ENCODE assay signal across 8 mouse cellular contexts in genomic region chr13:84222682-84222992, GRCm38 (mm10). TPM values are rescaled to one million over a fixed set of nuclear protein-coding genes. Genes with fewer than 3 reads are reported as not detected.
DNase-seq lines count a peak whose midpoint lies in the region; ATAC-seq lines count a peak whose summit lies in the region.

No protein-coding gene starts in this region.

- H3K9me3 ChIP-seq in lung, embryonic 15.5 days: no peaks in the 10 kb centered on the region
- no peaks in the 10 kb centered on the region for H3K9me3 ChIP-seq in embryonic facial prominence, embryonic 13.5 days
- H3K9me3 ChIP-seq in intestine, embryonic 16.5 days (ENCODE audit: control insufficient read depth, low read length): no peaks in the 10 kb centered on the region
- H3K9me3 ChIP-seq in neural tube, embryonic 14.5 days (ENCODE audit: control insufficient read depth, low read length): no peaks in the 10 kb centered on the region

- peaks cover 12% of the 10 kb centered on the region for H3K4me1 ChIP-seq in lung, embryonic 15.5 days
- peaks cover 7% of the 10 kb centered on the region for H3K4me1 ChIP-seq in embryonic facial prominence, embryonic 13.5 days
- 0 out of 2 replicates have a peak, but pooled peaks cover 4% of the 10 kb centered on the region for H3K4me1 ChIP-seq in intestine, embryonic 16.5 days (ENCODE audit: control insufficient read depth, insufficient read depth, low read length)
- H3K4me1 ChIP-seq in neural tube, embryonic 14.5 days (ENCODE audit: control insufficient read depth, insufficient read depth, low read length): peaks cover 13% of the 10 kb centered on the region

- ATAC-seq in lung, embryonic 15.5 days (ENCODE audit: borderline replicate concordance, extremely low read depth, low FRiP score, low TSS enrichment): no peak
- no peak for ATAC-seq in embryonic facial prominence, embryonic 13.5 days (ENCODE audit: insufficient number of reproducible peaks, insufficient read depth, low FRiP score, low TSS enrichment, low read depth)
- no peak for ATAC-seq in intestine, embryonic 16.5 days
- ATAC-seq in neural tube, embryonic 14.5 days (ENCODE audit: low read depth): no peak
- no peak for ATAC-seq in activated CD4-positive, CD25-positive, alpha-beta regulatory T cell, adult 4 months

- H3K36me3 ChIP-seq in lung, embryonic 15.5 days: no peaks in the 10 kb centered on the region
- 0 out of 2 replicates have a peak, but pooled peaks cover under 1% of the 10 kb centered on the region for H3K36me3 ChIP-seq in embryonic facial prominence, embryonic 13.5 days
- no peaks in the 10 kb centered on the region for H3K36me3 ChIP-seq in intestine, embryonic 16.5 days (ENCODE audit: control insufficient read depth, insufficient read depth, low read length)
- no peaks in the 10 kb centered on the region for H3K36me3 ChIP-seq in neural tube, embryonic 14.5 days (ENCODE audit: control insufficient read depth, insufficient read depth, low read length)

- 1% methylated on average over 10 of the region's 10 CpGs for WGBS in lung, embryonic 15.5 days
- WGBS in embryonic facial prominence, embryonic 13.5 days: 3% methylated on average over 10 of the region's 10 CpGs
- WGBS in intestine, embryonic 16.5 days: under 1% methylated on average over 10 of the region's 10 CpGs
- WGBS in neural tube, embryonic 14.5 days: 2% methylated on average over 10 of the region's 10 CpGs

- H3K9ac ChIP-seq in lung, embryonic 15.5 days: peak overlapping the region; percentile 81
- H3K9ac ChIP-seq in embryonic facial prominence, embryonic 13.5 days: peak overlapping the region; percentile 87
- peak overlapping the region; percentile 83 for H3K9ac ChIP-seq in intestine, embryonic 16.5 days (ENCODE audit: low read depth, low read length)
- peak overlapping the region; percentile 90 for H3K9ac ChIP-seq in neural tube, embryonic 14.5 days (replicated peaks; ENCODE audit: low read depth, low read length)

- H3K27ac ChIP-seq in lung, embryonic 15.5 days: peak overlapping the region; percentile 78
- H3K27ac ChIP-seq in embryonic facial prominence, embryonic 13.5 days: peak overlapping the region; percentile 73
- H3K27ac ChIP-seq in intestine, embryonic 16.5 days (ENCODE audit: low read length): peak overlapping the region; percentile 93
- peak overlapping the region; percentile 80 for H3K27ac ChIP-seq in neural tube, embryonic 14.5 days (ENCODE audit: low read depth, low read length)

- DNase-seq in lung, postnatal 4 days: no peak
- DNase-seq in adrenal gland, postnatal 10 days: no peak
- DNase-seq in gastrocnemius, postnatal 10 days: no peak

- H3K4me3 ChIP-seq in lung, embryonic 15.5 days: peak overlapping the region; percentile 84
- H3K4me3 ChIP-seq in embryonic facial prominence, embryonic 13.5 days: peak overlapping the region; percentile 82
- peak overlapping the region; percentile 86 for H3K4me3 ChIP-seq in intestine, embryonic 16.5 days (ENCODE audit: low read length)
- H3K4me3 ChIP-seq in neural tube, embryonic 14.5 days (ENCODE audit: low read depth, low read length): peak overlapping the region; percentile 81

- peak overlapping the region; percentile 88 for H3K4me2 ChIP-seq in lung, embryonic 15.5 days
- H3K4me2 ChIP-seq in embryonic facial prominence, embryonic 13.5 days: peak overlapping the region; percentile 83
- peak overlapping the region; percentile 76 for H3K4me2 ChIP-seq in intestine, embryonic 16.5 days (ENCODE audit: low read depth, low read length)
- peak overlapping the region; percentile 95 for H3K4me2 ChIP-seq in neural tube, embryonic 14.5 days (ENCODE audit: low read depth, low read length)

- no peaks in the 10 kb centered on the region for H3K27me3 ChIP-seq in lung, embryonic 15.5 days
- no peaks in the 10 kb centered on the region for H3K27me3 ChIP-seq in embryonic facial prominence, embryonic 13.5 days
- H3K27me3 ChIP-seq in intestine, embryonic 16.5 days (replicated peaks; ENCODE audit: control insufficient read depth, insufficient read depth, low read length): no peaks in the 10 kb centered on the region
- H3K27me3 ChIP-seq in neural tube, embryonic 14.5 days (ENCODE audit: control insufficient read depth, insufficient read depth, low read length): no peaks in the 10 kb centered on the region

RNA-seq across cellular contexts. Expression of gene Tmem161b, which starts 0.5 kb away (rescaled TPM):
- 11.3 and 12.6 TPM in 2 replicates for polyA plus RNA-seq in lung, embryonic 15.5 days (2015; fragmentation: Nextera tagmentation; extraction: Ambion mirVana)
- 15.0 and 16.2 TPM in 2 replicates for polyA plus RNA-seq in embryonic facial prominence, embryonic 13.5 days (2015; fragmentation: Nextera tagmentation; extraction: Ambion mirVana)
- polyA plus RNA-seq in intestine, embryonic 16.5 days (2015; fragmentation: Nextera tagmentation; extraction: Ambion mirVana): 30.7 and 31.7 TPM in 2 replicates
- polyA plus RNA-seq in neural tube, embryonic 14.5 days (2014; fragmentation: Nextera tagmentation; extraction: Ambion mirVana): 40.0 and 40.5 TPM in 2 replicates
- 10 to 100 TPM; 24.0 to 29.5 TPM for polyA plus RNA-seq in activated CD4-positive, CD25-positive, alpha-beta regulatory T cell, adult 4 months (2017; shearing (Covaris generic))
- total RNA-seq in adrenal gland, postnatal 10 days (2021): 10 to 100 TPM; 22.6 to 23.6 TPM
- 10 to 100 TPM in 1 of 2 experiments, 1 to 10 TPM in 1; 9.6 to 12.0 TPM for total RNA-seq in gastrocnemius, postnatal 10 days (2021)
